Mouse (Mus musculus): ENCODE measurements around the gene Itgb6.

Gene Itgb6

DNA sequence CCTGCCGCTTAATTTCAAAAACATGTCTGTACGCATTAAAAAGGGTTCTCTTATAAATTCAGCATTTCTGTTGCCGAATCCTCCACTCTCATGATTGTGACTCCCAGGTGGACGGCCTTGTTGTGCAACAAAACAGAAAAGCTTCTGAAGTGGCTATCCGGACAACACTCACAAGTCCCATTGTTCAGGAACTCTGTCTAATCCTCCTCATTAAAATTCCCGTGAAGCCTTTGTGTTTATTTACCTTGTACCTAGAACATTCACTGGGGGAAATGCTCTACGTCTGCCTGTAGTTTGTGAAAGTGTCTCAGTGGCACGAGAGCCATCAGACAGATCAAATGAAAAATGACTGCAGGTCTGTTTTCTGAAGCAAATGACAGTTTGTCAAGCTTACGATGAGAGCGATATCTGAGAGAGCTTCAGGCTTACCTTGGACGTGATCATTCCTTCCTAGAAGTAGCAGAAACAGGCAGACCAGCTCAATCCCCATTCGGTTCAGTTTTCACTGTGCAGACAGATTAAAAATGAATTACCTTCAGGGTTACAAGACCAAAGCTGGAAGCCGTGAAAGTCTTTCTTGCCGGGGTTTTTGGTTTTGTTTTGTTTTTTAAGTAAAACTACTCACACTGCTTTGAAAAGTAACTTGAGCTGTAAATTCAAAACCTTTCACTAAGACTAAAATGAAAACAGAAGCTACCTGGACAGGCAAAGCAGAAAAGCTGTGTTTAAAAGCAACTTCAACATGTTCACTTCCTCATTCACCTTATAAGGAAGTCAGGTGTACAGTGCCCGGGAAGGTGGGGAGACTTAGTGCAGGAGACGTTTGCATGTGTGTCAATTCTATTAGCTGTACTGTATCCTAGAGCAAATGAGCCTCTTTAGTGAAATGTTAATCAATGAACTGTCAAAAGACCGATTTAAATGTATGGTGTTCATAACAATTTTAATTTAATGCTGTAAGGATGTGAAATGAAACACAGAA, 49.2 kb downstream of the Itgb6 start:
- DNase-seq, result no peak

DNA sequence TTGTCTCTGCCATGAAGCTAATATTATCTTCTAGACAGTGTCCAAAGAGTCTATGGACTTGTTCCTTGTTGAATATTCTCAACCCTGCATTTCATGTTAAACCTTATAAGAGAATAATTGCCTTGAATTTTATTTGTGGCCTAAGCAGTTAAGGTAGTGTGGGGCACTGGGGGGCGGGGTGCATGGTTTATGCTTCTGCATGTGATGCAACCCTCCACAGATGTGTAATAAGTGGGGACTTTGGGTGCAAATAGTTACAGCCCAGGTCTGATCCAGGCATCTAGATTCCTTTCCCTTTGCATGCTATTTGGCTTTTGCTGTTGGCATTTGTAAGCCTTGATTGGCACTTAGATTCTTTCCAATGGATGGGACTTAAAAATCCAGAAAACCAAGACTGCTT, 51.2 kb downstream of the Itgb6 start:
- DNase-seq, result no peak

DNA sequence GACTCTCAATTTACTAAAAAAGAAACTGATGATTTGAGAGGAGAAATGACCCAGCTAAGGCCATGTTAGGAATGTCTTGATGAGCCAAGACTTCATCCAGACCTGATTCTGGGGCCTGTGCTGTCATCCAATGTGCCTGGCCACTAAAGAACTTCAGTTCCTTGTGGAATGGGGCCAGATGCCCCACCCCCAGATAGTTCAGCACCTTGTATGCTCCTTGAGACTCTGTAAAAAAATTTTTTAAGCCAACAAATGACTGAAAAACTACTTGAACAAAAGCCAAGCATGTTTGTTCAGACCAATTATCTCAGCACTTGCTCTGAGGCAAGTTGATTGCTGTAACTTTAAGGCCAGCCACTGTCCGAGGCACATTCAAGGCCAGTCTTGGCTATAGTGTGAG, 59.4 kb downstream of the Itgb6 start:
- no peak for DNase-seq

DNA sequence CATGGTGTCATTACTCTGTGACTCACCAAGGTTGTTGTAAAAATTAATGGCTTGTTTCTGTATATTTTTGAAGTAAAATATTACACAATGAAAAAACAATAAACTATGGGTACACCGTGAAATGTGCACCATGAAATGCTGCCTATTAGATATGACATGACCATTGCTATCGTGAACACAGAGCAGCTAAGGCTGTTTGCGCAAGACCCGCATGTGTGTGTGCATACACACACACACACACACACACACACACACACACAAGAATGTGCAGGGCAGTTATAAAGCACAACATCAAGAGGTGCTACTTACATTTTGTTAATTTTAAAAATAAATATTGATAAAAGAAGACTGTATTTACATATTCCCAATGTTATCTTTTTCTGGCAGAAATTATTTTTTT, 62.5 kb downstream of the Itgb6 start:
- no peak for DNase-seq

DNA sequence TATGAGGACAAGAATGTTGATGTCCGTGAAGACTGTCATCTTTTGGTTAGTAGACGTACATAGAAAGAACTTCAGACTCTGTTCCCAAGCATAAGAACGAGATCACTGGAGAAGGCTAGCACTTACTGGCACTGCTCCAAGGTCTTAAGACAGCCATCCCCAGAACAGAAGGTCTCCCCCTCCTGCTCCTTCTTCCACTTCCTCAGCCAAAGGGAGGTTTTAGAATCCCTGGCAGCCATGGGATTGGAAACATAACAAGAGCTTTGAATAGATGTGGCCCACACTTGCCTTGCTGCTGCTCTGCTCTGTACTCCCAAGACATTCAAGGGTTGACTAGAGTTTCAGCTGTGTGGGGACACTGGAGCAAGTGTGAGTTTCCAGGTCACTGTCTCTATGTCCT, 63.5 kb downstream of the Itgb6 start:
- no peak for DNase-seq

DNA sequence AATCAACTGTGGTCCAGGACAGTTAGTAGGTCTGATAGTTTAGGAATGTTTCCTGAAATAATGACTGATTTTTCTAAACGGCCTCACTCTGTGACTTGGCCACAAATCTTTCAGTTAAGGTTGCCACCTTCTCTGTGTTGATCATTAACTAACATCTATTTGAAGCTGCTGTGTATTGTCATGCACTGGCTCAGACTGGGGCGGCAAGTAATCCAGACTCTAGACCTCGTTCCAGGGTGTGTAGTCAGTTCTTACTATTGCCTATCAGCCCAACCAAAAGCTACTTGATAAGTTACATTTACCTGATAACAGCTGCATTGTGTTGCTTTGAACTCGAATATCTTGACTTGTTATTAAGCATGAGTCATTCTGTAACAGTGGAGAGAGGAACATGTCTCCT, 67.6 kb downstream of the Itgb6 start:
- DNase-seq, result no peak

DNA sequence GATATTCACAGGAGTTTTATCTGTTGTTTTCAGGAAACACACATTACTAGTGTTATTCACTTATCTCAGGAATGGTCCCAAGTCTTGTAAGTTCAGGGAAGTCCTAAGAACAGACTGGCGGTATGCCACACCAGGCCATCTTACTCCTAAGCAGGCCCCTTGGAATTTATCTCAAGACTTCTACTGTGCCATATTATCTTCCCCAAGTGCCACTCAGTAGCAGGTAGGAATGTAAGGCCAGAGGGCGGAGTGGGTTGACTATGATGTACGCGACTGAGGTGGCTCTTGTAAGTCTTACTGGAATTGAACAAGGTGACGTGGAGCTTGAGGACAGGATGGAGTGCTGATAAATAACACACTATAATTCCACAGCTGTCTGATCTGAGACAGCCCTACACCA, 72.3 kb downstream of the Itgb6 start:
- DNase-seq, result no peak

DNA sequence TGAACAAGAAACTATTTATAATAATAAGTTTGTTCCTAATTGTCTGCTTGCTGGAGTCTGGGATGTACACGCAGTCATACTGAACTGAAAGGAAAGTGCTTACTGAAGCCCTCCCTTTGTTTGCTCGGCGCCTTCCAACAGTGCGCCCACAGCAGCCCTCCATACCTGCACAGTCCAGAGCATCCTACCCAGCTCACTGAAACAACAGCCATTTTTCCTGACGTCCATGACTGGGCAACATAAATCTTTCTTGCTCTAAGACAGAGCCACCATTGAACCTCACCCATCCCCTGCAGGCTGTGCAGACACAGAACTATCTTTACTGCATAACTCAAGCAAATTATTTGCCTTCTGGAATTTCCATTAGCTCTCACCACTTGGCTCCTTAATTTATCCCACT, 74.8 kb downstream of the Itgb6 start:
- DNase-seq, result no peak

DNA sequence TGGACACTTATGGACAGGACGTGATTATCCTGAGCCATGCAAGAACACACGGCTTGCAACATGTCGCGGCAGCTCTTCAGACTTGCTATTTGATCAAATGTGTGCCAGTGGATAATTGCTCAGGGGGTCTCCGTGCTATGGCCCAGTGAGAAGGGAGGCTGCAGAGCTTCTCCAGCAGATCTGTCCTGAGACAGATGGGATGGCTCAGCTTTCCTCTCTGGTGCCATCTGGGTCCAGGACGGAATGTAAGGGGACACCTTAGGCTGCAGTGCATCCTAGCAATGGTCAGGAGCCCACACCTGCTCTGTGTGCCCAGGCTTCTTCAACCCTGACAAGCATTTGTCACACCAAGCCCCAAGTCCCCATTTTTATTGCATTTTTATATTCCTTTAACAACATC, 75.9 kb downstream of the Itgb6 start:
- no peak for DNase-seq

DNA sequence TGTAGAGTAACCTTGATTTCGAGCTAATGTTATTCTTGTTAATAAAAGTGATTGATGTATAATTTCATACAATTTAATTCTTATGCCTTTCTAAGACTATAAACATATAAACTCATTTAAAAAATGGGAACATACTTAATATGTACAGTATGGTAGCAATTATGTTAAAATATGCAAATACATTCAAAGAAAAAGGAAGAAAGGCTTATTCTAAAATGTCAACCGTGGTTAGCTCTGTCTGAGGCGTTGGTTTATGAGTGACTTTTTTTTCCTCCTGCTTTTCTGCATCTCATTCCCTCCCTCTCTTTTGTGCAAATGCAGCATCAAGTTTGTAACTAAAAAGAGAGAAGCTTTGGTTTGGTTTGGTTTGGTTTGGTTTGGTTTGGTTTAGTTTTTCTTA, 79.0 kb downstream of the Itgb6 start:
- DNase-seq, result no peak

DNA sequence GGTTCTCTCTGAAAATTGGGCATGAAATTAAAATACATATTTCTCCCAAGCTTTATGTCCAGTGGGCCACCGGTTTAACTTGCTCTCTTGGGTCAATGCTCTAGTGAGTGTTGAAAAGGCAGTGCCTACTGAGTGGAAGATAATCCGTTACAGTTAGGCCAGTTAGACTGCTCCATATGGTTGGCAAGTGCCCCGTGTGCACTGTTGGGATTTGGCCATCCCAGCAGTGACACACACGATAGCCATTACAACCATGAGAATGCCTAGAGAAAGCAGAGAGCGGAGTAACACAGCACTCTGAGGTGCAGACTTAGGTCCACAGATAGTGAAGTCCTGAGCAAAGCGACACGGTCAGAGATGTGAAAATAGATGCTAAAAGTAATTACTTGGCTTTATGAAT, 79.8 kb downstream of the Itgb6 start:
- DNase-seq, result no peak

DNA sequence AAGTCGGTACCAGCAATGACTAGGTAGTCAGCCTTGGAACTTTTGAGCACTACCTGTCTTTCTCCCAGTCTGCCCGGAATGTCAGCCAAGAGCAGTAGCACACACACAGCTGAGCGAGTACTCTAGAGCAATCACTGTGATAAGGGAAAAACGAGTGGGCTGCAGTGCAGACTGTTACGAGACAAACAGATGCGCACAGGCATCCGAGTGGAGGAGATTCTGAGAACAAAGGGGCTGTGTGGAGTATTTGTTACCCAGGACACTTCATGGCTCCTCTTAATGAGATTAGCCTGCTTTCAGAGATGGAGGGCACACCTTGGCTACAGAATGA, 82.1 kb downstream of the Itgb6 start:
- DNase-seq, result no peak

DNA sequence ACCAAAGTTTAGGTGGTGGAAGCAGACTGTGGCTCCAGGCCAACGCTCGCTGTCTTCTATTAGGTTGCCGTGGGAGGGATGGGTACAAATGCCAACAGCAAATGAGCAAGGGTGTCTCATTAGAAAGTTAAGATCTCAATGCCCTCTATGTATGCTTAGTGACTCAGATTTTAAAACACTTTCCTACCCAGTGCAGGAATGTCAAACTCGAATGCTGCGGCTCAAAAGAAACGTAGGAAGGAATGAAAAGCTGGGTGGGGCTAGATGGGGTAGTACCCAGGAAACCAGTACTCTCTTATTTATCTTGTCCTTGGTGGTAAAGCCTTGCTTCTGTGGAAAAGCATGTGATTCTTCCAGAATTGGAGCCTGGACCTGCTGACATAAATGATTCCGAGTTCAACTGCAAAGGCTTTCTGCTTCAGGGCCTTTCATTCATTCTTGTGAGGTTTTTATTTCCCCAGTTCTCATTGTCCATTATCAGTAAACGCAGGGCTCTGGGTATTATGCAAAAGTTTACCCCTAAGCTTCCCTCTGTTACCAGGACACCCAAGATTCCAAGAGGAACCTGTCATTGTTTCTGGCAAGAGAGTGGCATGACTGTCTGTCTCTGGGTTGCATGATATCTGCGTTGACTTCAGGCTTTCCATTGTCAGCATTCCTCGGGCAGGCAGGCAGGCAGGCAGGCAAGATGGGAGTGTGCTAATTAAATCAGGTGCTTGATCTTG, 82.7 kb downstream of the Itgb6 start:
- DNase-seq, result no peak

DNA sequence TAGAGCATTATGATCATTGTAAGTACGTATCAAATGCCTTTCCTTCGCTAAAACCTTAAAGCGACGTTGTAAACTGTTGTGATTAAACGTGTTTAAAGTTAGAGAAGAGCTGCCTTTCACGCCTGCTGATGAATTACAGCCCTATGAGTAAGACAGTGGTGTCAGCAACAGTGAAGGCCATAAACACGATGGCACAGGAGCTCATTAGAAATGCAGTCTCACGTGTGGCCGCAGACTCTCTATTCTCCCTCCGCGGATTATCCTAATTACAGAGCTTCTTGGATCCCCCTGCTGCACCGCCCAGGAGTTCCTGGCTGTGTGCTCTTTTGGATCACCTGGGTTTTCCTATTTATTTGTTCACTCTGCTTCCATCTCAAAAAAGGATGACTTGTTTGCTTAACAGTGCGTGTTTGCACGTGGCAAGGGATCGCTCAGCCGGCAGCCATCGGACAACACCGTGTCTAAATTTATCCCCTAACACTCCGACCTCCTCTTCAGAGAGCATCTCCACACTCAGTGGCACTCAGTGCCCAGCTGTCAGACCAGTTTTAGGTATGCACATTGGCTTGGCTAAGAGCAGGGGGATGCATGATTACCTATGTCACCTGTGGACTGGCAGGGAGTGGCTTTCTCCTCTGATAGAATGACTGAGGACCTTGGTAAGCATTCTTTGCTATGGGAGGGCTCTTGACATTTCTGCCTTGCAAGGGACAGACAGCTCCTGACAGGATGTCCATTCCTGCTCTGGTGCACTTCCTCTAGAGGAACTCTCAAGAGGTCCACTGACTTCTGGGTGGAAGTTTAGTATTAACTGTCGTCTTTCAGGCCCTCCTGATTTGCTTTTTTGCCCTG, 85.3 kb downstream of the Itgb6 start:
- no peak for DNase-seq

DNA sequence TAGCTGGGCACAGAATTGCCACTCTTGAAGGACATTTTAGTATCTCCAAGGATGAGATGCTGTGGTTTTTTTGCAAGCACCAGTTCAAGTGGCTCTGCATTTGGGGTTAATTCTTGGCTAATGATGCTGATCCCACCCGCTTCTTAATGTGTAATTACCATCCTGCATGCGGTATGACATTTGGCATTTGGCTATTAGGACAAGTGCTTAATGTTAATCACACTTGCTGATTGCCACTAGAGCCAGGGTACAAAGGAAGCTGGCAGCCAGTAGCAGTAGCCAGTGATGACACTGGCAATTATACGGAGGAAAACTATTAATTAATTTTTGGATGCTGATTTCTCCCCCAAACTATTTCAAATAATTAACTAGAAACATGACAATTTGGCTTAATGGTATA, 86.0 kb downstream of the Itgb6 start:
- DNase-seq, result no peak

DNA sequence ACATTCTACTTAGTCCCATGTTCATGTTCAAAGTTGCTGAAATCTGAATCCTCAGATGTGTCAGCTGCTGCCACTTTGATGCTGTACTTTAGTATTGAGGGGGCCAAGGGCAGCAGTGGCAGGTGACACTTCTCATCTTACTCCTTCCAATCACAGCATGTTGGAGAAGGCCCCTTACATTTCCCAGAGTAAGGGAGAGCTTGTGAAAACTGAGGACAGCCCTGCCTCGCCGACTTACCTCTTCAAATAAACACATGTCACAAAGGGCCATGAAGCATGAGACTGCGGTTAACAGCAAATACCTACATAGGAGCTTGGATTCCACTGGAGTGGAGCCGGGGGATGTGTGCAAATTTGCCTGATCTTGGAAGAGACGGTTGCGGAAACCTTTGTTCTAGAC, 86.4 kb downstream of the Itgb6 start:
- no peak for DNase-seq

DNA sequence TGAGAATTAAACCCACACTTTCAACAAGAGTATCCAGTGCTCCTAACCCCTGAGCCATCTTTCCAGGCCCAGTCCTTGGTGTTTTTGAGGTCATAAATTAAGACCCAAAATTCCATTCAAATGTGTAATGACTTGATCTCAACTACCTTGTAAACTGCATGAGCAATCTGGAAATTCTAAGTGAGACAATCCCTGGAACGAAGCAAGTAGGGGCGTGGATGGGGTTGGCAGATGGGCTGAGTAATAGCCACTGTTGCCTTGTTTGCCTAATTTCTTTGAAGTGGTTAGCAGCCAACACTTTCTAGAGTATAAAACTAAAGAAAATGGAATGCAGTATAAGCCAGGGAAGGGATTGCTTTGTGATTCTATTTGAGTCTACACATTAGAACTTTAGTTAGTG, 89.7 kb downstream of the Itgb6 start:
- DNase-seq, result no peak

DNA sequence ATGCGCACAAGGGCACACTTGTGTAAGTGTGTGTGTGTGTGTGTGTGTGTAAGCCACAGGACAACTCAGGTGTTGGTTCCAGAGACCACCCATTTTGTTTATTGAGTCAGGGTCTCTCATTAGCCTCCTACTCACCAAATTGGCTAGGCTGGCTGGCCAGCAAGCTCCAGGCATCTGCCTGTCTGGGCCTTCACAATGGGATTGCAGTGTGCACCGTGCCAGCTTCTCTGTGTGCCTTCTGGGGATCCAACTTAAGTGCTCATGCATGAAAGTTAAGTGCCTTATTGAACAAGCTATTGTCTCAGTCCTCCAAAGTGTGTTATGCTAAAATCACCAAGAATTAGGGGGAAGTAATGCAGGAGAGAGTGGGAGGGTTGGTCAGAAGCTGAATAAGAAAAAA, 92.1 kb downstream of the Itgb6 start:
- no peak for DNase-seq

DNA sequence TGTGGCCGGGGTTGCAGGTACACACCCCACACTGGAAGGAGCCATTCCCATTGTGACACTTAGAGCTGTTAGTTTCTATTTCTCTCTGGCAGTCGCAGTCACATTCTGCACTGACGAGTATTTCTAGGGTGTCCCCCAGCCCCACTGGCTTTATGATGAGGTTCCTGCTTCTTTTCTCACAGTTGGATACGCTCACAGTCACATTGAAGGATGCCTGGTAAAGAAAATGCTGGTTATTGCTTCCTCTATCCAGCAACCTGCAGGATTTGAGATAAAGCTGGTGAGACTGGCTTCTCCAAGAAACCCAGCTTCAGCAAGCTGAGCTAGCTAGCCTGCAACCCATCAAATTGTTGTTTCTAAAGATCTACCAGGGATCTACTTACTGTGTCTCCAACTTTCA, 94.5 kb downstream of the Itgb6 start:
- DNase-seq, result no peak

DNA sequence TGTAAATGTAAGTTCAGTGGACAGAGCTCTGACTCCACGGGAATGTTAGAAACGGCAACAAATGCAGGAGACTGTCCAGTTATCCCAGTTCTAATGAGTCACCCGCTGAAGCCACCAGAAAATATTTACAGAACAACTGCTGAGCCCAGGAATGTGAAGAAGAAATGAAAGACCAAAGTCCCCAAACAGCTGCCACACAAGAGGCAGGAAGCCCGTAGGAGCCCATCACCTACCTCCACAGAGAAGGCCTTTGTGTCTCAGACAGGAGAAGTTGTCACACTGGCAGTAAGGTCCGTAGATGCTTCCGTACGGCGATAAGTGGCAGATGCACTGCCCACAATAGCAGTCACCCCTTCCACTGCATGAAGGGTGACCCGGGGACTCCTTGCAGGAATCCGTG, 94.9 kb downstream of the Itgb6 start:
- DNase-seq, result no peak

DNA sequence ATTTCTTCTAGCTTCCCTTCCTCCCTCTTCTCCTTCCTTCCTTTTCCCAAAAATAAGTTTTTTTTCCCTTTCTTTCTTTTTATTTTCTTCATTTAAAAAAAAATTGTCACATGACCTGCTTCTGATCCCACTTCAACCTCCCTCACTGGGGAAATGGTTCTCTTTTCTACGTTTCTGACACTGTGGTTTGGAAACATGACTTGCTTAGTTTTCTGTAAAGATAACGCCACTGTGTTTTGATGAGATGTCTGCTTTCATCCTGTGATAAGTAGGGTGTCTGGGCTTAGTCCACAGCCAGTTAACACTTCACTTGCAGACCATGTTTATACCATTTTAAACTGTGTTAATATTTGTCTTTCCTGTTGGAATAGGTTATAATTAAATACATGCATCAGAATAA, 96.7 kb downstream of the Itgb6 start:
- no peak for DNase-seq

DNA sequence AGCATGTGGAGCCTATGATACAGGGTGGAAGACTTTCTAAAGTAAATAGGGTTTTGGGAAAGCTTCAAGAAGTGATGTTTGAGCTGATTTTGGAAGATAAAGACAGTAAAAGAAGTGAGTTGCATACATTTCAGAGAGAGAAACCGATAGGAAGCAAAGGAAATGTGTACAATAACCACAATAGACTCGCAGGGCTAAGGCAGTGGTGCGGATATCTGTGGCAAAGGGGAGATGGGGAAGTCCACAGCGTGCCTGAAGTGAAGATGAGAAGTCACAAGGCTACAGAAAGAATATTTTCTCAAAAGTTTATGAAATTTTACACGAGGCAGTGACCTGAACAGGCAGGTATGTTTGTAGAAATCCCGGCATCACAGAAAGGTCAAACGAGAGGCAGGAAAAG, 100.3 kb downstream of the Itgb6 start:
- DNase-seq, result no peak

DNA sequence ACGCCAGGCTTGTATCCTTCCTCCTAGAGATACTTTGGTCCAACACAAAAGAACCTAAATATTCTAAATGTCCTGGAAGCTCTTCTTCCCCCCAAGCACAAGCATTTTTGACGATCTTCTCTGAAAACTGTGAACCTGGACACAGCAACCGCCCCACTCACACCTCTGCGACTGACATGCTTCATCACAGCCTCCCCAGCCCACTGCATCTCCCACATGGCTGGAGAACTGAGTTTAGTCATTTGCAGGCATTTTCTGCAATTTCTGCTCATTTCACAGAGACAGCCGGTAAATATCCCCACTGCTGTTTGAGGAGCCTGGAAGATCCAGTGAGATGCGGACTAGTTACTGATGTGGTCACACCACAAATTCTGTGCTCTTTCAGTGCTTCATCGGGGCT, 107.7 kb downstream of the Itgb6 start:
- no peak for DNase-seq

DNA sequence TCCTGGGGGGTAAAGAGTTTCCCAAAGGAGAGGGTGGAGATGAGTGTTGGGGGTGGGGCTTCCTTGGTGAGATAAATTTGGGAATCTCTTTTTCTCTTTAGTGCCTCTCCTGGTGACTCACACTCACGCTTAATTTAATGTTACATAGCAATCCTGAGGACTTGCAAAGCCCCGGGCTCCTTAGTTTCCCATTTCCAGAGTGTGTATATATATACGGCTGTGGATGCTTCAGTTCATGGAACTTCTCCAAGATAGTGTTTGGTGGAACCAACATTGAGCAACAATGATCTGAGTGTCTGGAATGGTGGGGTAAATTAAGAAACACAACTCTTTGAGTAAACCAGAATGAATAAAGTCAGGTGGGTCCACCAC, 108.6 kb downstream of the Itgb6 start:
- DNase-seq, result no peak

All from kidney, postnatal 10 days (tissue).